Comparison of ENCODE assay signal across 16 mouse cellular contexts in genomic region chr7:34737206-34737605, GRCm38 (mm10).
"Had no signal": no experiment of that assay in that cellular context is flagged by ENCODE, and none has a peak within 500 bp of the region (broad histone marks: within the 10 kb centered on the region; RNA-seq: fewer than 3 reads in every experiment).

No protein-coding gene starts in this region.

- H3K4me2 ChIP-seq: lung, embryonic 15.5 days; midbrain, embryonic 12.5 days; neural tube, embryonic 12.5 days; stomach, embryonic 15.5 days had no signal

- H3K27me3 ChIP-seq: lung, embryonic 15.5 days; megakaryocyte, embryonic 14.5 days; midbrain, embryonic 12.5 days; neural tube, embryonic 12.5 days; stomach, embryonic 15.5 days had no signal

- H3K27ac ChIP-seq: lung, embryonic 15.5 days; macrophage; midbrain, embryonic 12.5 days; neural tube, embryonic 12.5 days; stomach, embryonic 15.5 days; stomach, postnatal 0 days had no signal

- H3K4me3 ChIP-seq: lung, embryonic 15.5 days; megakaryocyte, embryonic 14.5 days; midbrain, embryonic 12.5 days; neural tube, embryonic 12.5 days; stomach, embryonic 15.5 days had no signal

- H3K36me3 ChIP-seq: lung, embryonic 15.5 days; midbrain, embryonic 12.5 days; neural tube, embryonic 12.5 days; stomach, embryonic 15.5 days had no signal

- H3K9me3 ChIP-seq: lung, embryonic 15.5 days; midbrain, embryonic 12.5 days; neural tube, embryonic 12.5 days; stomach, embryonic 15.5 days had no signal

- H3K9ac ChIP-seq: lung, embryonic 15.5 days; midbrain, embryonic 12.5 days; neural tube, embryonic 12.5 days; stomach, embryonic 15.5 days had no signal

- H3K4me1 ChIP-seq: lung, embryonic 15.5 days; megakaryocyte, embryonic 14.5 days; midbrain, embryonic 12.5 days; neural tube, embryonic 12.5 days; stomach, embryonic 15.5 days had no signal

- DNase-seq: lung, adult 2 months; lung, postnatal 14 days; lung, postnatal 36 days; midbrain, embryonic 14.5 days; right cerebral cortex, postnatal 14 days; thymus, adult 2 months; thymus, postnatal 25 days; thymus, postnatal 4 days had no signal

- ATAC-seq: lung, postnatal 0 days had no signal
